Mouse (Mus musculus): ENCODE data around the gene Irx6.

DNA sequence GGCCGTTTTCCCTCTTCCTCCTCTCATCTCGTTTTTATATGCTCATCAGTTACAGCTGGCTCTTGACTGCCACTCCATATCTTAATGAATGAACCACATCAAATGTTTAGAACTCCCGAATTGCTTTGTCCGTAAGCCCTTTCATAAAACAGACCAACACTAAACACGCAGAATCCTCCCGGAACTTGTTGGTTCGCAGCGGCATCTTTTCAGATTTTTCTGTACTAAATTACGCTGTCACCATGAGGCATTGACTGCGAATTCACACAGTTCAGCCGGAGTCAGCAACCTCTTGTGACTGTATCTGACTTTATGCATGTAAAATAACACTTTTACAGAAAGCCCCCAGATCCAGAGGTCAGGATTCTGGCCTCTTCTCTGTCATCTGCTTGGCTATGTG, 3.9 kb upstream of the Irx6 start:
- TF ChIP-seq CTCF (IDR thresholded peaks at IDR 0.05; ENCODE audit: low read depth), result no peak
- no peak for TF ChIP-seq EP300 (optimal IDR thresholded peaks at IDR 0.05)
